Mouse (Mus musculus) kidney, adult 2 months (tissue): ENCODE results near the gene Spaca4. TPM values are rescaled to one million over a fixed set of nuclear protein-coding genes. Genes with fewer than 3 reads are reported as not detected.

Source experiments
- DNase-seq: peaks from one replicate; pipeline ENCODE4 v3.0.0; 2021
- H3K27ac ChIP-seq: fragments of 200-500 bp; 2 replicates; pipeline ENCODE4 v1.5.1; 2012; ENCODE audit warnings: low read depth, low read length, control low read depth, inconsistent platforms; ENCODE audit not compliant: insufficient read depth
- H3K27me3 ChIP-seq: fragments of 200-500 bp; replicated peaks from 2 replicates; pipeline ENCODE4 v1.6.1; 2012; ENCODE audit warnings: mild to moderate bottlenecking, moderate library complexity, low read length, inconsistent platforms; ENCODE audit not compliant: control insufficient read depth, insufficient read depth
- H3K36me3 ChIP-seq: fragments of 200-500 bp; 2 replicates; pipeline ENCODE4 v1.6.1; 2012; ENCODE audit warnings: mild to moderate bottlenecking, moderate library complexity, low read length, inconsistent platforms; ENCODE audit not compliant: control insufficient read depth, insufficient read depth
- H3K4me1 ChIP-seq: fragments of 200-500 bp; 2 replicates; pipeline ENCODE4 v1.6.1; 2011; ENCODE audit warnings: low read length; ENCODE audit not compliant: control insufficient read depth, insufficient read depth
- H3K4me3 ChIP-seq: fragments of 200-500 bp; 2 replicates; pipeline ENCODE4 v1.5.1; 2011; ENCODE audit warnings: mild to moderate bottlenecking, low read depth, low read length, control low read depth; ENCODE audit not compliant: insufficient read depth
- CTCF ChIP-seq: fragments of 200-500 bp; conservative IDR thresholded peaks from 2 replicates; pipeline ENCODE4 v1.5.1; 2011; ENCODE audit warnings: low read depth, mild to moderate bottlenecking, control low read depth, low read length, moderate library complexity, mixed read lengths; ENCODE audit not compliant: insufficient read depth, insufficient read length
- POLR2A ChIP-seq: fragments of 200-500 bp; IDR thresholded peaks from one replicate; pipeline ENCODE4 v1.6.1; 2011; ENCODE audit warnings: low read depth, low read length, control low read depth
- WGBS: fragments of 180-500 bp; shearing (Covaris S2); methylation state at CpG from one replicate; pipeline ENCODE4 v1.1.7; 2018; 5-methylcytosine and 5-hydroxymethylcytosine counted together
- polyA plus RNA-seq: library from polyadenylated mRNA; depleted of rRNA; stranded (reverse); fragments of >200 nt; gene quantifications from 2 replicates; pipeline ENCODE4 v1.2.3, GENCODE M21; 2012

Gene Spaca4
- polyA plus RNA-seq, 1 experiment, result 0.28 TPM

DNA sequence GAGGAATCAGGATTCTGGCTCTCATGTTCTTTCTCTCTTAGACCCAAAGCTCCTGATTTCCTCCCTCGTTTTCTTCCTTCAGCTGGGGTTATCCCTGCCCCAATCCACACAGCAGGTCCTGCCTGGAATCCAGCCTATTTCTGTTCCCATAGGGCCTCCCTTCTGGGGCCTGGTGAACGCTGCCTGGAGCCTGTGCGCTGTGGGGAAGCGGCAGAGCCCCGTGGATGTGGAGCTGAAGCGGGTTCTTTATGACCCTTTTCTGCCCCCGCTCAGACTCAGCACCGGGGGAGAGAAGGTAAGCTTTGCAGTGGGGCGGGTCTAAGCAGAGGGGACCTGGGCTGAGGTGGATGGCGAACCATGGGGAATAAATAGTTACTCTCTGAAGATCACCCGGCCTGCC lies 24.5 kb downstream of the Spaca4 start:
- peak overlapping the region; percentile 9; the same call in 1 of the 2 replicates for H3K27ac ChIP-seq

DNA sequence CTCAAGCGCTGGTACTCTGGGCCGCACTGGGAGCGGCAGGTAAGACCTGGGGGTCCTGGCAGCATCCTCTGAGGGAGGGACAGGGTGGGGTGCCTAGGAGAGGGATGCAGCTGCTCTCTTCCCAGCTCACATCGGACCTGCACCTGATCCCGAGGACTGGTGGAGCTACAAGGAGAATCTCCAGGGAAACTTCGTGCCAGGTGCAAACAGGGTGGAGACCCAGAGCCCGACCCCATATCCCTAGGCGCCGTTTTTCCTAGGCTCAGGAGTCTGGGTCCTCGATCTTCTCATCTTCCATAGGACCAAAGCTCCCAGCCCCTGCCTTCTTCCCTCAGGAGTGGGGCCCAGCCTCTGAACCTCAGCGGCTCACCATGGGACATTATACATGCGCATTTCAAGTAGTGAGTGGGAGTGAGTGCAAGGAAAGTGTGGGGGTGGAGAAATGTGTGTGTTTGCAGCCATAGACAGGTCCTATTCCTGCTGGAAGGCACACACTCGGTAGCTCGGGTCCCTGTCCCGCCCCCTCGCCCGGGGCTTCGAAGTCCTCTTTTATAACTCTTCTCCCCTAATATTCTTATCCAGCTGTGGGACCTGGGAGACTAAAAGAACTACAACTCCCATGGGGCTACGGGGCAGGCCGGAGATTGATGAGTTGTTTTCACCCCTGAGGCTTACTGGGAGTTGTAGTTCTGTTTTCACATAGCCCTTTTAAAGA lies 25.2 kb downstream of the Spaca4 start:
- peak overlapping the region; percentile 44 for H3K4me3 ChIP-seq
- H3K4me1 ChIP-seq, result peaks cover 7% of the 10 kb centered on the region; the same call in 1 of the 2 replicates
- H3K36me3 ChIP-seq, result no peaks in the 10 kb centered on the region
- peaks cover 3% of the 10 kb centered on the region; the same call in 1 of the 2 replicates for H3K27me3 ChIP-seq
- 1% methylated on average over 20 of the region's 20 CpGs for WGBS
- TF ChIP-seq POLR2A, result no peak
- TF ChIP-seq CTCF, result no peak
- DNase-seq, result peak; percentile 90
- peak overlapping the region; percentile 9; the same call in 1 of the 2 replicates for H3K27ac ChIP-seq

More for the DNA sequence above, 24.5 kb downstream of the Spaca4 start:
- Histone ChIP-seq H3K27me3 (peaks cover 3% of the 10 kb centered on the region; the same call in 1 of the 2 replicates), H3K4me3 (0 out of 2 replicates have a peak overlapping the region, but pooled peaks have one; percentile 5), H3K4me1 (peaks cover 7% of the 10 kb centered on the region; the same call in 1 of the 2 replicates), H3K36me3 (no peaks in the 10 kb centered on the region)
- DNase-seq, result no peak
- WGBS, result 31% methylated on average over 11 of the region's 11 CpGs
- no peak for TF ChIP-seq POLR2A
- no peak for TF ChIP-seq CTCF

DNA sequence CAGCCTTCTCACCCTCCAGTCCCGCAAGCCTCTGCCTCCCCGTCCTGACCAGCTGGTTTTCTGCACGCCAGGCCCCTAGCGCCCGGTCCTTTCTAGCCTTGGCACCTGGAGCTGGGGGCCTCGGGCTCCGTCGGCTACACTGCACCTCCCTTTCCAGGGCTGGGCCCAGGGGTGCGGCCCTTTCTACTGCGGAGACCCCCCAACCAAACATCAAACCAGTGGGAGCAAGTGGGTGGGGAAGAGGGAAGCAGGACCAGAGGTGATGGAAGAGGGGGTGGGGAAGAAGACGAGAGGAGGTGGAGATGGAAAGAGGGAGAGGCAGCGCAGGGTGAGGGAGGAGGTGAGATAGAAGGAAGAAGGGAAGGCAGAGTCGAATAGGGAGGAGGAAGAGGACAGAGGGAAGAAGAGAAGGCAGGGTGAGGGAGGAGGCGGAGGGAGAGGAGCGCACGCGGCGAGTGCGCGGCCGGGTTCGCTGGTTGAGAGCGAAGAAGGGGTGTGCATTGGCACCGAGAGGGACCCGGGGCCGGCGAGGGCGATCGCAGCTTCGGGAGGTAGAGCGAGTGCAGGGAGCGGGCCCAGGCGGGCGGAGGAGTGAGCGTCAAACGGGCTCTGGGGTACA lies 26.0 kb downstream of the Spaca4 start, which contains the start of gene Car11:
Car11 (plus strand) TSS at position 321 of the 619 bp plus-strand sequence.
- Histone ChIP-seq H3K36me3 (no peaks in the 10 kb centered on the region), H3K27ac (no peak within 1 kb of the TSS), H3K27me3 (peaks cover 3% of the 10 kb centered on the region; the same call in 1 of the 2 replicates), H3K4me3 (peak within 1 kb of the TSS; percentile 44), H3K4me1 (peaks cover 7% of the 10 kb centered on the region; the same call in 1 of the 2 replicates)
- no peak for DNase-seq
- 10% methylated on average over 36 of the region's 36 CpGs for WGBS
- TF ChIP-seq CTCF (no peak), POLR2A (no peak)

DNA sequence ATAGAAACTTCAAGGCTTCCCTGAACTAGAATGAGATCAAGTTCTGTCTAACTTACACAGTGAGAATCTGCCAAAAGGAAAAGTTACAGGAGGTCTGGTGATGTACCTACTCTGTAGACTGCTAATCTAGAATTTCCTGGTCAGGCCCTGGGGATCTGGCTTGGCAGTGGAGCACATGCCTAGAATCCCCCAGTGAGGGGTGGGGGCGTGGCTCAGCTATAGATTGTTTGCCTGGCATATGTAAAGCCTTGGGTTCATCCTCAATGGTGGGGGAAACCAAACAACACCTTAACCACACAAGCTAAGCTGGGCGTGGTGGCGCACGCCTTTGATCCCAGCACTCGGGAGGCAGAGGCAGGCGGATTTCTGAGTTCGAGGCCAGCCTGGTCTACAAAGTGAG lies 27.7 kb downstream of the Spaca4 start:
- H3K4me1 ChIP-seq, result peaks cover 3% of the 10 kb centered on the region; the same call in 1 of the 2 replicates
- 85% methylated on average over 7 of the region's 7 CpGs for WGBS
- TF ChIP-seq POLR2A (no peak), CTCF (no peak)
- DNase-seq, result no peak
- H3K36me3 ChIP-seq, result no peaks in the 10 kb centered on the region
- H3K4me3 ChIP-seq, result no peak overlapping the region
- H3K27me3 ChIP-seq, result peaks cover 3% of the 10 kb centered on the region; the same call in 1 of the 2 replicates
- no peak overlapping the region for H3K27ac ChIP-seq

DNA sequence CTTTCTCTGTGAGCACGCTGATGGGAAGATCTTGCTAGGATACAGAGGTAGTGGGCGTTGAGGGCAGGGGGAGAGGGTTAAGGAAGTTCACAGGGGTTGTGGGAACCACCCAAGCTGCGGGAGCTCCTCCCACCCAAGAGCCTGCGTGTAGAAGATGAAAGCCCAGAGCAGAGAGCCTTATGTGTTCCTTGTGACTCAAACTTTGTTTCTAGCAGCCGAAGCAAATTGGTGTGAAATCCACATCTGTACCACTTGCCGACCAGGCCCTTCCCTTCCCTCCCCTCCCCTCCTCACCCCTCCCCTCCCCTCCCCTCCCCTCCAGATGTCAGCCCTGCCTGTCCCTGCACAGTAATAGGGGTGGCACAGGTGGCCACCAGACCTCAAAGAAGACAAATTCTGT lies 30.5 kb downstream of the Spaca4 start:
- TF ChIP-seq CTCF (no peak), POLR2A (no peak)
- H3K27ac ChIP-seq, result no peak overlapping the region
- H3K27me3 ChIP-seq, result peaks cover 3% of the 10 kb centered on the region; the same call in 1 of the 2 replicates
- no peaks in the 10 kb centered on the region for H3K36me3 ChIP-seq
- DNase-seq, result no peak
- WGBS, result 37% methylated on average over 6 of the region's 6 CpGs
- no peaks in the 10 kb centered on the region for H3K4me1 ChIP-seq
- no peak overlapping the region for H3K4me3 ChIP-seq

DNA sequence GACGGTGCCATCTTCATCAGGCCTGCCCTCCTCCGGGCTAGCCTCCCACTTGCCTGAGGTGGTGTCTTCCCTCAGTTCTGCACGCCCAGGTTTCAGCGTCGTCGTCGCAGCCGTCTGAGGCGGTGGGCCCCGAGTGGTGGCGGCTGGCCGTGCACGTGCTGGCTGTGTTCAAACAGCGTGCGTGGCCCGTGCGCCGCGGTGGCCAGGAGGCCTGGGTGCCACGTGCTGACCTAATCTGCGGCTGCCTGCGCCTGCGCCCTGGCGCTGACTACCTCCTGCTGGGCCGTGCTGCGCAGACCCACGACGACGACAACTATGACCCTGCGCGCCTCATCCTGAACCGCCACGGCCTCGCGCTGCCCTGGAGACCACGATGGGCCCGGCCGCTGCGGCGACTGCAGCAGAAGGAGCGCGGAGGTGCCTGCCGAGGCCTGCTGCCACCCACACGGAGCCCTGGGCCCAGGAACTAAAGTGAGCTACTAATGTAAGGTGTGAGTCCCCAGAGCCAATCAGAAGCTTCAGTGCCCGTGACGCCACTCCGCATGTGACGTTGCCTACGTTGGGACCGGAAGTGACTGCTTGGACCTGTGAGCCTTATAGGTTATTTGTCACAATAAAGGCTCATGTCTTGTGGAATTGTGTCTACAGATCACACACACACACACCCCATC lies 31.6 kb downstream of the Spaca4 start, which contains the start of gene Sec1:
Sec1 (minus strand) TSS at position 482 of the 671 bp plus-strand sequence.
- no peaks in the 10 kb centered on the region for H3K4me1 ChIP-seq
- TF ChIP-seq CTCF (no peak), POLR2A (no peak)
- H3K27ac ChIP-seq, result no peak within 1 kb of the TSS
- H3K36me3 ChIP-seq, result no peaks in the 10 kb centered on the region
- no peak for DNase-seq
- 93% methylated on average over 50 of the region's 50 CpGs for WGBS
- no peaks in the 10 kb centered on the region for H3K27me3 ChIP-seq
- no peak within 1 kb of the TSS for H3K4me3 ChIP-seq
